In genomic region chr1:135728631-135729366, GRCm38 (mm10) we compare ENCODE assay signal across 8 mouse cellular contexts. TPM values are rescaled to one million over a fixed set of nuclear protein-coding genes. Genes with fewer than 3 reads are reported as not detected.
DNase-seq lines count a peak whose midpoint lies in the region; ATAC-seq lines count a peak whose summit lies in the region.

No protein-coding gene starts in this region.

- H3K4me1 ChIP-seq in hindbrain, embryonic 13.5 days (replicated peaks): peaks cover 46% of the 10 kb centered on the region

- no peak overlapping the region for H3K27ac ChIP-seq in hindbrain, embryonic 13.5 days

- no peaks in the 10 kb centered on the region for H3K36me3 ChIP-seq in hindbrain, embryonic 13.5 days

- peak; percentile 94 for DNase-seq in R1 (ENCODE audit: low read depth, low spot score)
- peak; percentile 84 to 86 for DNase-seq in cerebellum, postnatal 10 days
- peak; percentile 72 to 75 for DNase-seq in frontal cortex, postnatal 14 days (ENCODE audit: low spot score in 2 of 2)
- DNase-seq in left cerebral cortex, adult 11 months (ENCODE audit: low spot score): peak; percentile 77
- peak; percentile 96 for DNase-seq in lung, postnatal 36 days
- DNase-seq in retina, embryonic 14.5 days (ENCODE audit: low spot score): peak; percentile 86
- DNase-seq in thymus, postnatal 36 days: peak; percentile 93 to 97

- H3K9me3 ChIP-seq in hindbrain, embryonic 13.5 days: no peaks in the 10 kb centered on the region

- peak overlapping the region; percentile 79 for H3K4me2 ChIP-seq in hindbrain, embryonic 13.5 days

- peak overlapping the region; percentile 69 for H3K9ac ChIP-seq in hindbrain, embryonic 13.5 days

- 1% methylated on average over 35 of the region's 35 CpGs for WGBS in hindbrain, embryonic 13.5 days

- H3K4me3 ChIP-seq in hindbrain, embryonic 13.5 days: peak overlapping the region; percentile 46

- H3K27me3 ChIP-seq in hindbrain, embryonic 13.5 days: 0 out of 2 replicates have a peak, but pooled peaks cover 7% of the 10 kb centered on the region

- peak; percentile 84 for ATAC-seq in hindbrain, embryonic 13.5 days (ENCODE audit: low FRiP score)

RNA-seq across cellular contexts. Expression of gene Csrp1, which starts 8.9 kb away (rescaled TPM):
- polyA plus RNA-seq in hindbrain, embryonic 13.5 days (2015; fragmentation: Nextera tagmentation; extraction: Ambion mirVana): 22.9 and 25.3 TPM in 2 replicates

RNA-seq across cellular contexts. Expression of gene Phlda3, which starts 37.1 kb away (rescaled TPM):
- 19.6 and 20.6 TPM in 2 replicates for polyA plus RNA-seq in hindbrain, embryonic 13.5 days (2015; fragmentation: Nextera tagmentation; extraction: Ambion mirVana)

RNA-seq across cellular contexts. Expression of gene Tnni1, which starts 50.4 kb away (rescaled TPM):
- 5.6 and 6.0 TPM in 2 replicates for polyA plus RNA-seq in hindbrain, embryonic 13.5 days (2015; fragmentation: Nextera tagmentation; extraction: Ambion mirVana)
